Mouse (Mus musculus) hindbrain, postnatal 0 days (tissue): ENCODE measurements around the gene Col9a1. TPM values are rescaled to one million over a fixed set of nuclear protein-coding genes. Genes with fewer than 3 reads are reported as not detected.
A peak's percentile ranks its signal among the peaks of the same experiment; 100 is the strongest.

Experiments
- ATAC-seq: fragments of 200-750 bp; cut with Nextera tagmentation; 2 replicates; pipeline ENCODE4 v1.8.0; 2017; ENCODE audit warnings: mild to moderate bottlenecking, moderate TSS enrichment, moderate library complexity
- DNase-seq: peaks from one replicate; pipeline ENCODE4 v3.0.0-alpha.2; 2015; ENCODE audit warnings: low spot score
- H3K27ac ChIP-seq: fragments of 300-500 bp; sonication (generic); 2 replicates; pipeline ENCODE4 v1.5.1; 2014; ENCODE audit warnings: mild to moderate bottlenecking
- H3K27me3 ChIP-seq: fragments of 300-500 bp; sonication (generic); 2 replicates; pipeline ENCODE4 v1.6.1; 2014; ENCODE audit warnings: low read length, mixed read lengths; ENCODE audit not compliant: insufficient read depth
- H3K36me3 ChIP-seq: fragments of 300-500 bp; sonication (generic); 2 replicates; pipeline ENCODE4 v1.6.1; 2014; ENCODE audit warnings: low read length, mixed read lengths; ENCODE audit not compliant: insufficient read depth
- H3K4me1 ChIP-seq: fragments of 300-500 bp; sonication (generic); 2 replicates; pipeline ENCODE4 v1.6.1; 2014; ENCODE audit warnings: antibody characterized with exemption, low read length, mixed read lengths; ENCODE audit not compliant: insufficient read depth
- H3K4me2 ChIP-seq: fragments of 300-500 bp; sonication (generic); 2 replicates; pipeline ENCODE4 v1.6.1; 2014; ENCODE audit warnings: low read depth, mild to moderate bottlenecking, low read length, moderate library complexity, mixed read lengths
- H3K4me3 ChIP-seq: fragments of 300-500 bp; sonication (generic); 2 replicates; pipeline ENCODE4 v1.5.1; 2014; ENCODE audit warnings: low read length
- H3K9ac ChIP-seq: fragments of 300-500 bp; sonication (generic); replicated peaks from 2 replicates; pipeline ENCODE4 v1.6.1; 2014; ENCODE audit warnings: mild to moderate bottlenecking, low read length, moderate library complexity, mixed read lengths
- H3K9me3 ChIP-seq: fragments of 300-500 bp; sonication (generic); 2 replicates; pipeline ENCODE4 v1.6.1; 2016; ENCODE audit warnings: low read length, mixed read lengths
- CTCF ChIP-seq: IDR thresholded peaks from 2 replicates; pipeline ENCODE4 v1.5.1; 2016; ENCODE audit warnings: antibody characterized with exemption, control low read depth, low read depth
- WGBS: fragments of 180-500 bp; shearing (Covaris S2); extraction: QIAGEN DNeasy Blood & Tissue Kit; methylation state at CpG from one replicate; pipeline ENCODE4 v1.1.7; 2014; 5-methylcytosine and 5-hydroxymethylcytosine counted together
- polyA plus RNA-seq: library from polyadenylated mRNA; unstranded; fragments of >200 nt; fragmentation: Nextera tagmentation; extraction: Ambion mirVana; gene quantifications from 2 replicates; pipeline ENCODE4 v1.2.1, GENCODE M21; 2015
- total RNA-seq: library from RNA; depleted of rRNA; stranded (reverse); fragments of >200 nt; gene quantifications from 2 replicates; pipeline ENCODE4 v1.2.3, GENCODE M21; 2014

Col9a1 gene
- total and polyA plus RNA-seq, 2 experiments from 2014 or later: 3.0 to 3.7 TPM

DNA sequence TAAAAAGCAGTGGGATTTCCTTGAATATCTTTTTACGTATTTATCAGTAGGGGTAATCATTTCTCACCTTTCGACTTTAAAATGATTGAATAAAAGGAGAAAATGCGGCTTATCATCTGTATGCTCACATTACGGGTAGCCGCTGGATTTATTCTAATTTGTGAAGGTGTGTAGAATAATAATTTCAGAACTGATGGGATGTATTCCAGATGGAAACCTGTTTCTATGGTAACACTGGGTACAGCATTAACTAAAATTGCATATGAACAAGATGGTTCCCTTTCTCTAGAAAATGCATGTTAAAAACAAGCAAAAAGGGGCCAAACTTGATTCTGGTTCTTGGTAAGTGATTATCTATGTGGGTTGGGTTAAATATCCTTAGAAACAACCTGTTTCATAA lies 19.7 kb upstream of the Col9a1 start:
- DNase-seq (peak; percentile 30), ATAC-seq (no peak)
- WGBS: 83% methylated on average over 5 of the region's 5 CpGs
- Histone ChIP-seq H3K4me1 (no peaks in the 10 kb centered on the region), H3K27me3 (no peaks in the 10 kb centered on the region), H3K9ac (no peak overlapping the region), H3K4me2 (no peak overlapping the region), H3K36me3 (no peaks in the 10 kb centered on the region), H3K4me3 (no peak overlapping the region), H3K9me3 (peaks cover 4% of the 10 kb centered on the region; the same call in 1 of the 2 replicates), H3K27ac (no peak overlapping the region)
- no peak for TF ChIP-seq CTCF

- Histone ChIP-seq H3K9me3 (no peaks in the 10 kb centered on the region), H3K4me3 (no peak overlapping the region), H3K27me3 (no peaks in the 10 kb centered on the region), H3K4me2 (no peak overlapping the region), H3K36me3 (no peaks in the 10 kb centered on the region), H3K4me1 (no peaks in the 10 kb centered on the region), H3K27ac (no peak overlapping the region), H3K9ac (no peak overlapping the region)
- DNase-seq (no peak), ATAC-seq (no peak)
- no peak for TF ChIP-seq CTCF
- 56% methylated on average over 6 of the region's 6 CpGs for WGBS
These were observed 8.0 kb upstream of the Col9a1 start for GRCm38 (mm10) chr1:24169410-24169809.

DNA sequence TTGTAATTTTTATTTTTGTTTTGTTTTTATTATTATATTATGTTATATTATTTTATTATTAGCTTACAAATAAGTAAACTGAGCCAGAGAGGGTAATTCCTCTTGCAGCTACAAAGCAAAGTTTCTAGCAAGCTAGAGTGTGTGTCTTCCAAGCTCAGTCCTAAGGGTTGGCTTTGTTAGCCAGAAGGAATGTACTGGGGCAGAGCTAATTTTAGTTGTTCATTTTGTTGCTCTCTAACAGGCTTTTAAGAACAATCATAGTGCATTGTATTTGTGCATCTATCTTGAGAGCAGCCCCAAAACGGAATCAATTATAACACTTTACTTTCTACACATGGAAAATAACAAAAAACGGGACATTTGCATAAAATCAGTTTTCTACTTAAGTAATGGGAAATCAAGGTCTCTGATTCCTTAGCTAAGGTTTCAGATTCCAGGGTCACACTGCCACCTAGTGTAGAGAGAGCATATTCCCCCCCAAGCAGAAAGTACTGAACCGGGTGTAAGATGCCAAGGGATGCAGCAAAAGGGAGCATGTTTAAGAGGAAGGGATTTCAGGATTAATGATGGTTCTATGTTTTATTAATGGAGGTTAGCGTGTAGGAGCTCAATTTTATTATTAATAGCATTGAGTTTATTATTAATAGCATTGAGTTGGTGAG lies 6.1 kb upstream of the Col9a1 start:
- H3K36me3 ChIP-seq: no peaks in the 10 kb centered on the region
- no peaks in the 10 kb centered on the region for H3K27me3 ChIP-seq
- WGBS: 4% methylated on average over 4 of the region's 4 CpGs
- H3K4me1 ChIP-seq: no peaks in the 10 kb centered on the region
- no peaks in the 10 kb centered on the region for H3K9me3 ChIP-seq
- peak; percentile 88 for TF ChIP-seq CTCF
- no peak overlapping the region for H3K9ac ChIP-seq
- DNase-seq (peak; percentile 88), ATAC-seq (peak; percentile 72)
- H3K4me2 ChIP-seq: no peak overlapping the region
- no peak overlapping the region for H3K27ac ChIP-seq
- H3K4me3 ChIP-seq: no peak overlapping the region

GRCm38 (mm10) chr1:24171898-24172297 lies 5.5 kb upstream of the Col9a1 start:
- TF ChIP-seq CTCF: no peak
- no peak for DNase-seq
- ATAC-seq: peak; percentile 70
- no peak overlapping the region for H3K9ac ChIP-seq
- H3K27me3 ChIP-seq: no peaks in the 10 kb centered on the region
- no peaks in the 10 kb centered on the region for H3K36me3 ChIP-seq
- no peaks in the 10 kb centered on the region for H3K9me3 ChIP-seq
- H3K4me3 ChIP-seq: no peak overlapping the region
- no peaks in the 10 kb centered on the region for H3K4me1 ChIP-seq
- WGBS: 55% methylated on average over 1 of the region's 1 CpGs
- no peak overlapping the region for H3K27ac ChIP-seq
- H3K4me2 ChIP-seq: no peak overlapping the region

GRCm38 (mm10) chr1:24172656-24173055 lies 4.8 kb upstream of the Col9a1 start:
- no peaks in the 10 kb centered on the region for H3K36me3 ChIP-seq
- no peaks in the 10 kb centered on the region for H3K27me3 ChIP-seq
- H3K4me3 ChIP-seq: no peak overlapping the region
- H3K9ac ChIP-seq: no peak overlapping the region
- no peaks in the 10 kb centered on the region for H3K4me1 ChIP-seq
- TF ChIP-seq CTCF: no peak
- H3K27ac ChIP-seq: no peak overlapping the region
- DNase-seq: peak; percentile 15
- no peak for ATAC-seq
- WGBS: 31% methylated on average over 3 of the region's 3 CpGs
- H3K4me2 ChIP-seq: no peak overlapping the region
- H3K9me3 ChIP-seq: no peaks in the 10 kb centered on the region

DNA sequence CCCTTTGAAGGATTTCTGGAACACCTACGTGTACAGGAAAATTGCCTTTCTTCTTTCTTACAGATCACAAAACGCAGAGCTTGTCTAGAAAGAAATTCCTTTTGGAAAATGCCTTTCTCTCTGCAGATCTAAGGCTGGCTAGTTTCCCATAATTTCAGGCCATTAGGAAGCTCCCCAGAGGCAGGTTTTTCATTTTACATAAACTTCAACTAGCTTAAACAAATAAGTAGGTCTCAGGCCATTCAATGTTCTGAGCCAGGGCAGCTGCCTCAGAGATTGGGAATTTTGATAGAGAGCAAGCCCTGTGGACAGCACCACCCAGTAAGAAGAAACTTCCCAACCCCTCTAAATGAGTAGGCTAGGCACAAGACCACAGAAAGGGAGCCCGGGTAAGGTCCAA lies 1.6 kb upstream of the Col9a1 start:
- 77% methylated on average over 3 of the region's 3 CpGs for WGBS
- TF ChIP-seq CTCF: no peak

GRCm38 (mm10) chr1:24179856-24180255 lies 2.4 kb downstream of the Col9a1 start:
- no peak for ATAC-seq
- no peak for DNase-seq
- H3K4me2 ChIP-seq: no peak overlapping the region
- H3K9me3 ChIP-seq: no peaks in the 10 kb centered on the region
- 87% methylated on average over 2 of the region's 2 CpGs for WGBS
- no peaks in the 10 kb centered on the region for H3K4me1 ChIP-seq
- no peak overlapping the region for H3K9ac ChIP-seq
- TF ChIP-seq CTCF: no peak
- no peaks in the 10 kb centered on the region for H3K27me3 ChIP-seq
- H3K36me3 ChIP-seq: no peaks in the 10 kb centered on the region
- no peak overlapping the region for H3K27ac ChIP-seq
- no peak overlapping the region for H3K4me3 ChIP-seq

More for the DNA sequence above, 1.6 kb upstream of the Col9a1 start:
- no peak overlapping the region for H3K4me3 ChIP-seq
- H3K4me1 ChIP-seq: no peaks in the 10 kb centered on the region
- no peak overlapping the region for H3K4me2 ChIP-seq
- DNase-seq (no peak), ATAC-seq (no peak)
- H3K9me3 ChIP-seq: no peaks in the 10 kb centered on the region
- H3K9ac ChIP-seq: no peak overlapping the region
- H3K27me3 ChIP-seq: no peaks in the 10 kb centered on the region
- H3K27ac ChIP-seq: no peak overlapping the region
- no peaks in the 10 kb centered on the region for H3K36me3 ChIP-seq
